Mouse (Mus musculus): ENCODE measurements around the gene Il2ra.

- TF ChIP-seq POLR2A (IDR thresholded peaks at IDR 0.05; ENCODE audit: insufficient read length, low read depth) (no peak), TCF12 (IDR thresholded peaks at IDR 0.05; ENCODE audit: insufficient read depth, poor library complexity, severe bottlenecking) (no peak)
Observed at GRCm38 (mm10) chr2:11623726-11624125, 18.9 kb upstream of the Il2ra start.
